Mouse (Mus musculus): ENCODE results near the gene Pnpla6. TPM values are rescaled to one million over a fixed set of nuclear protein-coding genes. Genes with fewer than 3 reads are reported as not detected.

Gene Pnpla6
- polyA plus RNA-seq (2014; fragmentation: Nextera tagmentation; extraction: Ambion mirVana): 11.1 and 15.8 TPM in 2 replicates

DNA sequence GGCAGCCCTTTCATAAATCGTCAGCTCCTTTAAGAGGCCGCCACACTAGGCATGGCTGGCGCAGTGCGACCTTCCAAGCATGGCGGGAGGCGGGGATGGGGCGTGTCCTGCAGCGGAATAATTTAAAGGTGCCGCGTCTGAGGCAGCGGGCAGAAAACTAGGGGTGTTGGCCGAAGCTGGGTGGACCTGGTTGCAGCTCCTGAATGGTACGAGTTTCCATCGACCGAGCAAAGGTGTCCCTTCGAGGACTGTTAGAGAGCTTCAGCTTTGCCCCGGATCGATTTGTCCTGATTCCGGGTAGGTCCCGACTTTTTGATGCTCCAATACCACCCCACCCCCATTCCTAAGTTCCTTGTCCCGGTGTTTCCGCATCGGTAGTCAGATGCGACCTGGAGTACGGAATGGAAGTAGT lies at the start of gene Pnpla6:
TSS of gene Pnpla6 (plus strand) at position 125 of the 412 bp plus-strand sequence.
- H3K4me1 ChIP-seq (ENCODE audit: control insufficient read depth in 2 of 2, insufficient read depth in 2 of 2, low read length in 2 of 2): peaks cover 0 to 4% of the 10 kb centered on the region in 2 experiments; a peak in 2 of 4 replicates
- WGBS: under 1% methylated on average over 25 of the region's 25 CpGs
- H3K4me2 ChIP-seq (ENCODE audit: low read length): peak within 1 kb of the TSS; percentile 99
- peak; percentile 60 for ATAC-seq (ENCODE audit: insufficient number of reproducible peaks, insufficient read depth, low FRiP score, low read depth)
- no peaks in the 10 kb centered on the region for H3K27me3 ChIP-seq (ENCODE audit: control insufficient read depth, insufficient read depth, low read length)
- H3K27ac ChIP-seq (replicated peaks in 1 of 2; ENCODE audit: control insufficient read depth in 1 of 2, insufficient read depth in 1 of 2, low read depth in 2 of 2, low read length in 2 of 2): peak within 1 kb of the TSS; percentile 34 to 82
- H3K36me3 ChIP-seq (ENCODE audit: control insufficient read depth, insufficient read depth, low read length): peaks cover 37% of the 10 kb centered on the region
- H3K4me3 ChIP-seq (ENCODE audit: control insufficient read depth in 1 of 2, insufficient read depth in 1 of 2, low read depth in 1 of 2, low read length in 2 of 2): peak within 1 kb of the TSS; percentile 63 to 68
- H3K9me3 ChIP-seq (ENCODE audit: control insufficient read depth, low read length): no peaks in the 10 kb centered on the region
- H3K9ac ChIP-seq (ENCODE audit: low read length): peak within 1 kb of the TSS; percentile 73

- H3K9me3 ChIP-seq (ENCODE audit: control insufficient read depth, low read length): no peaks in the 10 kb centered on the region
- H3K4me1 ChIP-seq (ENCODE audit: control insufficient read depth in 2 of 2, insufficient read depth in 2 of 2, low read length in 2 of 2): no peaks in the 10 kb centered on the region; a peak in 1 of 4 replicates
- peak within 1 kb of the TSS; percentile 80 for H3K4me2 ChIP-seq (ENCODE audit: low read length)
- H3K27me3 ChIP-seq (ENCODE audit: control insufficient read depth, insufficient read depth, low read length): no peaks in the 10 kb centered on the region
- peak within 1 kb of the TSS; percentile 78 to 83 for H3K27ac ChIP-seq (replicated peaks in 1 of 2; ENCODE audit: control insufficient read depth in 1 of 2, insufficient read depth in 1 of 2, low read depth in 2 of 2, low read length in 2 of 2)
- peak; percentile 94 for ATAC-seq (ENCODE audit: insufficient number of reproducible peaks, insufficient read depth, low FRiP score, low read depth)
- H3K4me3 ChIP-seq (ENCODE audit: control insufficient read depth in 1 of 2, insufficient read depth in 1 of 2, low read depth in 1 of 2, low read length in 2 of 2): peak within 1 kb of the TSS; percentile 55 to 58
- H3K9ac ChIP-seq (ENCODE audit: low read length): peak within 1 kb of the TSS; percentile 79
- 7% methylated on average over 32 of the region's 32 CpGs for WGBS
- H3K36me3 ChIP-seq (ENCODE audit: control insufficient read depth, insufficient read depth, low read length): no peaks in the 10 kb centered on the region
Measured at GRCm38 (mm10) chr8:3467006-3467885, 47.9 kb upstream of the Pnpla6 start, which contains the start of gene Pex11g. TSS of gene Pex11g (minus strand) at chr8:3467680.

- no peaks in the 10 kb centered on the region; a peak in 1 of 4 replicates for H3K4me1 ChIP-seq (ENCODE audit: control insufficient read depth in 2 of 2, insufficient read depth in 2 of 2, low read length in 2 of 2)
- H3K27ac ChIP-seq (replicated peaks in 1 of 2; ENCODE audit: control insufficient read depth in 1 of 2, insufficient read depth in 1 of 2, low read depth in 2 of 2, low read length in 2 of 2): peak overlapping the region; percentile 78 to 83
- no peaks in the 10 kb centered on the region for H3K9me3 ChIP-seq (ENCODE audit: control insufficient read depth, low read length)
- H3K27me3 ChIP-seq (ENCODE audit: control insufficient read depth, insufficient read depth, low read length): no peaks in the 10 kb centered on the region
- H3K4me2 ChIP-seq (ENCODE audit: low read length): peak overlapping the region; percentile 80
- no peaks in the 10 kb centered on the region for H3K36me3 ChIP-seq (ENCODE audit: control insufficient read depth, insufficient read depth, low read length)
- no peak for ATAC-seq (ENCODE audit: insufficient number of reproducible peaks, insufficient read depth, low FRiP score, low read depth)
- H3K9ac ChIP-seq (ENCODE audit: low read length): peak overlapping the region; percentile 79
- H3K4me3 ChIP-seq (ENCODE audit: control insufficient read depth in 1 of 2, insufficient read depth in 1 of 2, low read depth in 1 of 2, low read length in 2 of 2): peak overlapping the region; percentile 55 to 58
- WGBS: 53% methylated on average over 9 of the region's 9 CpGs
Measured at GRCm38 (mm10) chr8:3467886-3468545, 47.2 kb upstream of the Pnpla6 start.

- no peak overlapping the region for H3K9ac ChIP-seq (ENCODE audit: low read length)
- no peak overlapping the region for H3K27ac ChIP-seq (replicated peaks in 1 of 2; ENCODE audit: control insufficient read depth in 1 of 2, insufficient read depth in 1 of 2, low read depth in 2 of 2, low read length in 2 of 2)
- H3K4me1 ChIP-seq (ENCODE audit: control insufficient read depth in 2 of 2, insufficient read depth in 2 of 2, low read length in 2 of 2): no peaks in the 10 kb centered on the region; a peak in 1 of 4 replicates
- H3K27me3 ChIP-seq (ENCODE audit: control insufficient read depth, insufficient read depth, low read length): no peaks in the 10 kb centered on the region
- WGBS: 89% methylated on average over 1 of the region's 1 CpGs
- H3K9me3 ChIP-seq (ENCODE audit: control insufficient read depth, low read length): no peaks in the 10 kb centered on the region
- H3K36me3 ChIP-seq (ENCODE audit: control insufficient read depth, insufficient read depth, low read length): no peaks in the 10 kb centered on the region
- ATAC-seq (ENCODE audit: insufficient number of reproducible peaks, insufficient read depth, low FRiP score, low read depth): no peak
- no peak overlapping the region for H3K4me2 ChIP-seq (ENCODE audit: low read length)
- H3K4me3 ChIP-seq (ENCODE audit: control insufficient read depth in 1 of 2, insufficient read depth in 1 of 2, low read depth in 1 of 2, low read length in 2 of 2): no peak overlapping the region
Measured at GRCm38 (mm10) chr8:3468838-3469237, 46.3 kb upstream of the Pnpla6 start.

DNA sequence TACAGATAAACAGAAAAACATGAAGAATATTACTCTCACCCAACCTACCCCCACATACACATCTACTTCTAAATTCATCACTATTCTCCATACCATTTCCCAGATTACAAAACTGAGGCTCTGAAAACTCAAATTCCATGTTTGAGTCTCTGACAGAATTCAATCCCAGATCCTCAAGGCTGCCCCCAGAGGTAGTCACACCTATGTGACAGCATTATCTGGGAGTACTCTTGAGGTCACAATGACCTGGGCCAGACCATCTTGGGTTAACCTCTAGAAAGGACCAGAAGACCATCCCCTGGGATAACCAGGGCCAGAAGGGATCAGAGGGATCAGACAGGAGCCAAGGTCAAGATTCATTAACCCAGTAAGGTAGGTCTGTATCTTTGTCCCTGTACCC lies 44.6 kb upstream of the Pnpla6 start, which contains the start of gene Tex45:
TSS of gene Tex45 (plus strand) at position 301 of the 400 bp plus-strand sequence.
- Histone ChIP-seq H3K27me3 (ENCODE audit: control insufficient read depth, insufficient read depth, low read length) (no peaks in the 10 kb centered on the region), H3K4me3 (ENCODE audit: control insufficient read depth in 1 of 2, insufficient read depth in 1 of 2, low read depth in 1 of 2, low read length in 2 of 2) (no peak within 1 kb of the TSS), H3K36me3 (ENCODE audit: control insufficient read depth, insufficient read depth, low read length) (no peaks in the 10 kb centered on the region), H3K9me3 (ENCODE audit: control insufficient read depth, low read length) (no peaks in the 10 kb centered on the region), H3K4me2 (ENCODE audit: low read length) (no peak within 1 kb of the TSS), H3K27ac (replicated peaks in 1 of 2; ENCODE audit: control insufficient read depth in 1 of 2, insufficient read depth in 1 of 2, low read depth in 2 of 2, low read length in 2 of 2) (no peak within 1 kb of the TSS), H3K9ac (ENCODE audit: low read length) (no peak within 1 kb of the TSS), H3K4me1 (ENCODE audit: control insufficient read depth in 2 of 2, insufficient read depth in 2 of 2, low read length in 2 of 2) (no peaks in the 10 kb centered on the region; a peak in 1 of 4 replicates)
- no peak for ATAC-seq (ENCODE audit: insufficient number of reproducible peaks, insufficient read depth, low FRiP score, low read depth)

DNA sequence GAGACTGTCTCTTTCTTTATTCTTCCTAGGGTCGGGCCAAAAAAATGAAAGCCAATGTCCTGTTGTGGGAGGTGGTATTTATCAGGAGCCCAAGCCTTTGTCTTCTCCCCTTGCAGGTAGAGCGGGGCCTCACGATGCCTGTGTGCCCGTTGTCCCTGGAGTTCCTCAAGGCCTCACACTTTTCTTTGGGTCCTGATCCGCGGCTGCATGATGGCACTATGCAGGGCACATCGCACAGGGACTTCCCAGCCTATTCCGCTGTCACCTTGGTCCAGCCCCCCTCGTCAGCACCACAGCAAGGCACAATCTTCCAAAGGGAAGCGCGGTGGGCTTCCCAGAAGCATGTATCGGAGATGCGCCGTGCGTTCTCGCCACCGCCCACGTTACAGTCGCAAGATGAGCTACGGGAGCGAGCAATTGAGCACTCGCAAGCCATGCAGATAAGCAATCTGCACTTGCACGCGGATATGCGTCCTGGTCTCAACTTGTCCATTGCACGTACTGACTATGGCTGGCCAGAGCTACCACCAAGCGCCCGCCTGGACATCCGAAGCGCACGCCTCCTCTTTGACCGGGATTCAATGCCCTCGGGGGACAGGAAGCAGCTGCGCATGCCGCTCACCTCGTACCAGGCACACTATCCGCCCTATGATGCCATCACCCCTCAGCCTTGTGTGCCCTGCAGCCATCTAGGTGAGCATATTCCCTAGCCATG lies 39.3 kb upstream of the Pnpla6 start:
- peak overlapping the region; percentile 74 for H3K4me2 ChIP-seq (ENCODE audit: low read length)
- 21% methylated on average over 37 of the region's 37 CpGs for WGBS
- no peaks in the 10 kb centered on the region for H3K27me3 ChIP-seq (ENCODE audit: control insufficient read depth, insufficient read depth, low read length)
- H3K9me3 ChIP-seq (ENCODE audit: control insufficient read depth, low read length): no peaks in the 10 kb centered on the region
- H3K27ac ChIP-seq (replicated peaks in 1 of 2; ENCODE audit: control insufficient read depth in 1 of 2, insufficient read depth in 1 of 2, low read depth in 2 of 2, low read length in 2 of 2): no peak overlapping the region
- peaks cover 4 to 6% of the 10 kb centered on the region in 2 experiments; a peak in 2 of 4 replicates for H3K4me1 ChIP-seq (ENCODE audit: control insufficient read depth in 2 of 2, insufficient read depth in 2 of 2, low read length in 2 of 2)
- H3K4me3 ChIP-seq (ENCODE audit: control insufficient read depth in 1 of 2, insufficient read depth in 1 of 2, low read depth in 1 of 2, low read length in 2 of 2): peak overlapping the region; percentile 35 to 40
- ATAC-seq (ENCODE audit: insufficient number of reproducible peaks, insufficient read depth, low FRiP score, low read depth): no peak; the same call in 1 of the 2 replicates
- no peaks in the 10 kb centered on the region for H3K36me3 ChIP-seq (ENCODE audit: control insufficient read depth, insufficient read depth, low read length)
- peak overlapping the region; percentile 48; the same call in 1 of the 2 replicates for H3K9ac ChIP-seq (ENCODE audit: low read length)

GRCm38 (mm10) chr8:3480221-3480785 lies 34.9 kb upstream of the Pnpla6 start:
- H3K4me3 ChIP-seq (ENCODE audit: control insufficient read depth in 1 of 2, insufficient read depth in 1 of 2, low read depth in 1 of 2, low read length in 2 of 2): no peak overlapping the region
- H3K27ac ChIP-seq (replicated peaks in 1 of 2; ENCODE audit: control insufficient read depth in 1 of 2, insufficient read depth in 1 of 2, low read depth in 2 of 2, low read length in 2 of 2): no peak overlapping the region

More at GRCm38 (mm10) chr8:3480221-3480785, 34.9 kb upstream of the Pnpla6 start:
- H3K9me3 ChIP-seq (ENCODE audit: control insufficient read depth, low read length): no peaks in the 10 kb centered on the region
- H3K9ac ChIP-seq (ENCODE audit: low read length): no peak overlapping the region
- ATAC-seq (ENCODE audit: insufficient number of reproducible peaks, insufficient read depth, low FRiP score, low read depth): no peak
- H3K4me1 ChIP-seq (ENCODE audit: control insufficient read depth in 2 of 2, insufficient read depth in 2 of 2, low read length in 2 of 2): peaks cover 7 to 9% of the 10 kb centered on the region in 2 experiments; a peak in 3 of 4 replicates
- H3K4me2 ChIP-seq (ENCODE audit: low read length): no peak overlapping the region
- 53% methylated on average over 4 of the region's 4 CpGs for WGBS
- H3K27me3 ChIP-seq (ENCODE audit: control insufficient read depth, insufficient read depth, low read length): no peaks in the 10 kb centered on the region
- H3K36me3 ChIP-seq (ENCODE audit: control insufficient read depth, insufficient read depth, low read length): no peaks in the 10 kb centered on the region

All from heart, embryonic 14.5 days (tissue).